Mouse (Mus musculus): ENCODE results near the gene Cnot11.

GRCm38 (mm10) chr1:39583173-39583572 lies 48.4 kb downstream of the Cnot11 start:
- TF ChIP-seq MYOD1 (IDR thresholded peaks at IDR 0.05; ENCODE audit: control insufficient read depth in 1 of 3, insufficient read length in 2 of 3, low read depth in 2 of 3) (no peak), POLR2A (IDR thresholded peaks at IDR 0.05; ENCODE audit: insufficient read length, low read depth) (no peak), POLR2AphosphoS2 (IDR thresholded peaks at IDR 0.05; ENCODE audit: insufficient read length, low read depth) (no peak), USF1 (IDR thresholded peaks at IDR 0.05; ENCODE audit: low read depth) (no peak), MAX (IDR thresholded peaks at IDR 0.05; ENCODE audit: low read depth) (no peak), E2F4 (IDR thresholded peaks at IDR 0.05; ENCODE audit: insufficient read depth) (no peak), SRF (IDR thresholded peaks at IDR 0.05; ENCODE audit: control insufficient read depth, insufficient read length, low read depth) (no peak), TCF3 (IDR thresholded peaks at IDR 0.05; ENCODE audit: insufficient read length, low read depth) (no peak), CEBPB (IDR thresholded peaks at IDR 0.05; ENCODE audit: insufficient read depth, poor library complexity, severe bottlenecking) (no peak), TCF12 (IDR thresholded peaks at IDR 0.05; ENCODE audit: insufficient read depth, poor library complexity, severe bottlenecking) (no peak)
